Mouse (Mus musculus): ENCODE measurements around the gene Chit1. TPM values are rescaled to one million over a fixed set of nuclear protein-coding genes. Genes with fewer than 3 reads are reported as not detected.

Chit1 gene
- total RNA-seq, 4 experiments from 2014 or later = not detected

- no peak for DNase-seq (ENCODE audit: low spot score in 2 of 2)
Measured at GRCm38 (mm10) chr1:134142363-134142794, 31.3 kb downstream of the Chit1 start.

- DNase-seq (ENCODE audit: low spot score in 2 of 2) = no peak
Measured at GRCm38 (mm10) chr1:134146066-134146465, 35.0 kb downstream of the Chit1 start.

GRCm38 (mm10) chr1:134150076-134150475 lies 39.0 kb downstream of the Chit1 start:
- DNase-seq (ENCODE audit: low spot score in 2 of 2) = no peak

DNA sequence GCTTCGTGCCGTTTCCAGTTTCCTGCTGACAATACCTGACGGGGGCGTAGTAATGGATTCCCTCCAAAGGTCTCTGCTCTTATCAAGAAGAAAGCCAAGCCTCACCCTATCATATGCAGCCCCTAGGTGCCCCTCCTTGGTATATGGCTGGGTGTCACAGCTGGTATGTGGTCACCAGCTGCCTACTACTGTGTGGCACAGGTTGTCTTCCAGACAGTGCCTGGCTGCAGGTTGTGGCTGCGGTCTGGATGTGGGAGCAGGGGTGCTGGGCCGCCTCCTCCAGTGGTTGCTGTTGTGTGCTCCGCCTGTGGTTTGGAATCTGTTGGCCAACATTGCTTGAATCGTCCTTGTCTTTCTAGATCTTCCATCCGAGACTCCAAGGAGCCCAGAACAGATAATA lies 39.7 kb downstream of the Chit1 start:
- no peak for DNase-seq (ENCODE audit: low spot score in 2 of 2)

DNA sequence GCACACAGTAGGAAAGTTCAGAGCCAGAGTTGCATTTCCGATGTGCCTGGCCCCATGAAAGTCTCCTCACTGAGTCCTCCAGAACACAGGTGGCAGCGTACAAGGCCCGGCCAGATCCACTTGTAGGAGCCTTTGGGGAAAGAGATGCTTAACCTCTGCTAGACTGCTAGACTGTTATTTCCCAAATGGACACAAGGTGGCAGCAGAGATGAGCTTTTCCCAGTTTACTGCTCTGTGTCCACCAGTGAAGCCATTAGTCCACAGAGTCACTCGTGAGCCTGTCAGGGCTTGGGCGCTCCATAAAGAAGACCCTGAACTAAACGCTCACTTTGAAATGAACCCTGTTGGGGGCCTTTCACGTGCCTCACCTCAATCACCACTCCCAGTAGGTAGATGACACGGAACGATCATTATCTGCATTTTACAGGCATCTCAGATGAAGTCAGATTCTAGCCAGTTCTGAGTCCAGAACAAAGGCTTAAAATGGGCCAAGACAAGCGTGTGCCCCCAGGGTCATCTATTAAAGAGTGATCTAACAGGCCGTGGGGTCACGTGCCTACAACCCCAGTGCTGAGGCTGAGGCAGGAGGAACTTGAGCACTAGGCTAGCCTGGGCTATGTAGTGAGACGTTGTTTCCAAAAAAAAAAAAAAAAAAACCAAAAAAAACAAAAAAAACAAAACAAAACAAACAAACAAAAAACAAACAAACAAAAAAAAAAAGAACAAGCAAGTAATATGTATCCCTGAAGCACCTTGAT lies 40.8 kb downstream of the Chit1 start:
- DNase-seq (ENCODE audit: low spot score in 2 of 2) = peak; percentile 50 to 68

DNA sequence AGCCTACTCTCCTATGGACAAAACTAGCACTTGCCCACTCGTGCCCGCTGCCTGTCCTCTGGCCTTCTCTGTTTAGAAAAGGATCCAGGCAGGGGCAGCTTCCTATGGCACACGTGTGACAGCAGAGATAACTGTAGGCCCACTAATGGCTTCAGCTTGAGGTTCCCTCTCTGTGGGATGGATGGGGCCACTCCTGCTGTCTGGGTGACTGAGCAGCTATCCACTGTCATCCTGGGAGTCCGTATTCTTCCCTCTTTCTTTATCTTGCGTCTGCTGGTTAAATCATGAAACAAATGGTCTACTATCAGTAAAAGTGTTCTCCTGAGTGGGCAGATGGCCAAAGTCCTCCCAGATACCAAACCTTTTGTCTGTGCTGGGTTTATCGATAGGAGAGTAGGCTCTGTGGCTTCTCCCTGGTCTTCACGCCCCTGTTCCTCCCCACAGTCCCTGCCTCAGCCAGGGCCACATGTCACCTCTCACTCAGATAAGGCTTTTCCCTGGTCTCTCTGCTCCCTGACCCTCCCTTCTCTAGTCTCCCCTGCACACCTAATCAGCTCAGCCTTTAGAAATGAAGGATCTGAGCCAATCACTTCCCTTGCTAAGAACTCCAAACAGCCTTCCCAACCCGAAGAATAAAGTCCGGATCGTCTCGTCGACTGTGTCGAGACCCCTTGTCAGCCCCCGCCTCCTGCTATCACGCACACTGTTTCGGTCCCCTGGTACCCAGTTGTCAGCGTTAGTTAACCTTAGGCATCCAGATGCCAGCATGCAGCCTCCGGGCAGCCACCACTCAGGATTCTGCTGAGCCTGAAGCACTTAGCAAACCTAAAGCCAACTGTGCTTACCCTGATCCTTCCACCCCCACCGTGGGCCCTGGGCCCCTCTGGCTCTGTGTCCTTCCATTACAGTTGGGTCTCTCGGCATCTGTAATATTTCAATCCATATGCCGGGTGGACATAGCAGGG lies 41.9 kb downstream of the Chit1 start:
- no peak for DNase-seq (ENCODE audit: low spot score in 2 of 2)

- DNase-seq (ENCODE audit: low spot score in 2 of 2) = no peak
Measured at GRCm38 (mm10) chr1:134154121-134154520, 43.1 kb downstream of the Chit1 start.

DNA sequence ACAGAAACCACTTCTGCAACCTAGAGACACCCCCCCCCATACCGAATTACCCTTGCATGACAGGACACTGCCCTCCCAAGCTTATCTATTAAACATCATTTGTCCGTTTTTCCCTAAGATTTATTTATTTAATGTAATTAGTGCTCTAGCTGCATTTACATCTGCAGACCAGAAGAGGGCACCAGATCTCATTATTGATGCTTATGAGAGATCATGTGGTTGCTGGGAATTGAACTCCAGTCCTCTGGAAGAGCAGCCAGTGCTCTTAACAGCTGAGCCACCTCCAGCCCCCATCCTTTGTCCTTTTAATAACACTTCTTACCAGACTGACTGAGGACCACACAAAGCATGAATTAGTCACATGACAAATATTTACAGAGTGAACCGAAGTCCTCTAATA lies 43.6 kb downstream of the Chit1 start:
- DNase-seq (ENCODE audit: low spot score in 2 of 2) = no peak

DNA sequence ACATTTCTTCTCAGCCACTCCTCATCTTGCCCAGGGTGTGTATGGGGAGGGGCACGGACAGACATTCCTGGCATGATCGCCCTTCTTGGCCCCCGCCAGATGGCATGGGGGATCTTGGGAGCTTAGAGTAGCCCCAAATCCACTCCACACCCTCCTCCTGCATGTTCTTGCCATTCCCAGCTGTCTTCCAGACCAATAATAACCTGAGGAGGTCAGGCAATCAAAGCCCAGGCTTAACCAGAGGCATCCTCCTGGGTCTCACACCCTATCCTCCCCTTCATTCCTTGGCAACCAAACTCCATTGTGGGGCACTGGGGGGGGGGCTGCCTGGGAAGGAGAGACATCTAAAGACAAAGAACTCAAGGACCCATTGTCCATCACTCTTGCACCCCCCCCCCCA lies 49.4 kb downstream of the Chit1 start:
- no peak for DNase-seq (ENCODE audit: low spot score in 2 of 2)

- DNase-seq (ENCODE audit: low spot score in 2 of 2) = no peak
Measured at GRCm38 (mm10) chr1:134161399-134161798, 50.4 kb downstream of the Chit1 start.

DNA sequence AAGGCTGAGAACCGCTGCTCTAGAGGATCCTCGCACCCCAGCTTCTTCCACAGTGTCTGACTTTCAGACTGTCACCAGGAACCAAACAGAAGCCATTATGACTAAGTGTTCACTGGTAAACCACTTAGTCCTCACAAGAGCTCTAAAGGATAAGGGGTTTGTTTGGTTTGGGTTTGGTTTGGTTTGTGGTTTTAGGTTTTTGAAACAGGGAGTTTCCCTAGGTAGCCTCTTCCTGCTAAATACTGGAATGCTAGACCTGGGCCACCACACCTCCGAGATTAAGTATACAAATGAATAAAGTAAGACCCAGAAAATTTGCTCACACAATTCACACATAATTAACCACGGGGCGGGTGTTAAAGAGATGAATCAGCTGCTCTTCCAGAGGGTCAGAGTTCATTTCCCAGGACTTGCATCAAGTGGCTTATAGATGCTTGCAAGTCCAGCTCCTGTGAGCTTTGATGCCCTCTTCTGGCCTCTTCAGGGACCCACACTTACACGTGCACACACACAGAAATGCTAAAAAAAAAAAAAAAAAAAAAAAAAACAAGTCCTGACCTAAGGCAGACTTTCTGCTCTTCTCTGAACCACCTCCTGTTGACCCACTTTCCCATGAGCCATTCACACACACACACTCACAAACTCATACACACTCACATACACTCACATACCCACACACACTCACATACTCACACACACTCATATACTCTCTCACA lies 51.6 kb downstream of the Chit1 start:
- DNase-seq (ENCODE audit: low spot score in 2 of 2) = no peak

DNA sequence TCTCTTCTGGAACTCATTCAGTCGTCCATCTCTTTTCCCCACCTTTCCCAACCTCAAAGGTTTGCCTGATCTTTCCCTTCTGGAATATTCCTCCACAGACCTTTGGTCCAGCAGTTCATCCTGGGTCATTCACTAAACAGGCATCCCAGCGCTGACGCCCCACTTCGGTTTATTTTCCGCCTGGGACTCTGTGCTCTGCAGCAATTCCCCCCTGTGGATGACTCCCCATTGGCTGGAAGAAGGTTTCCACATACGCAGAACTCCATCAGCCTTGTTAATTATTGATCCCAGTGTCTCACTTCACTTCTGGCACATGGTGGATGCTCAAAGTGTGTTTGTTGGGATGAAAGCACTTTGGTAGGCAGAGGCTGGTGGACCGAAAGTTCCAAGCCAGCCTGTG lies 52.4 kb downstream of the Chit1 start:
- no peak for DNase-seq (ENCODE audit: low spot score in 2 of 2)

DNA sequence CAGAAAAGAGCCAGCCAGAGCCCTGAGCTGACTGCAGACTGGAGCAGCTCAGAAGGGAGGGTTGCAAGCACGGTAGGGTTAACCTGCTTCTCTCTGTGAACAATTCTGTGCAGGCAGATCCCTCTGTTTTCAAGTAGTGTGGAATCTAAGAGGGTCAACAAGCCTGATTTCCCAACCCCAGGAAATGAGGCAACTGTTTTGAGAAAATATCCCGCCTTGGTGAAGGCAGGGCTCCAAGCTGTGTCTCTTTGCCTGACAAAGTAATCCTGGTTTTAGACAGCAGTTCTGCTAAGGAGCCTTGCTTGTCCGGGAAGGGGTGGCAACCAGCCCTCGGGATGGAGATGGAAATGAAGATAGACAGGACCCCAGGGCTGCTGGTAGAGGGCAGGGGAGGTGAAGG lies 53.4 kb downstream of the Chit1 start:
- DNase-seq (ENCODE audit: low spot score in 2 of 2) = no peak

GRCm38 (mm10) chr1:134166547-134166946 lies 55.5 kb downstream of the Chit1 start:
- DNase-seq (ENCODE audit: low spot score in 2 of 2) = no peak

- peak in 1 of 2 experiments; percentile 27 for DNase-seq (ENCODE audit: low spot score in 2 of 2)
Measured at GRCm38 (mm10) chr1:134167416-134168305, 56.6 kb downstream of the Chit1 start.

GRCm38 (mm10) chr1:134168567-134168966 lies 57.5 kb downstream of the Chit1 start:
- no peak for DNase-seq (ENCODE audit: low spot score in 2 of 2)

GRCm38 (mm10) chr1:134168985-134169697 lies 58.1 kb downstream of the Chit1 start:
- DNase-seq (ENCODE audit: low spot score in 2 of 2) = no peak

GRCm38 (mm10) chr1:134173081-134173480 lies 62.0 kb downstream of the Chit1 start:
- no peak for DNase-seq (ENCODE audit: low spot score in 2 of 2)

GRCm38 (mm10) chr1:134177976-134178375 lies 66.9 kb downstream of the Chit1 start:
- no peak for DNase-seq (ENCODE audit: low spot score in 2 of 2)

DNA sequence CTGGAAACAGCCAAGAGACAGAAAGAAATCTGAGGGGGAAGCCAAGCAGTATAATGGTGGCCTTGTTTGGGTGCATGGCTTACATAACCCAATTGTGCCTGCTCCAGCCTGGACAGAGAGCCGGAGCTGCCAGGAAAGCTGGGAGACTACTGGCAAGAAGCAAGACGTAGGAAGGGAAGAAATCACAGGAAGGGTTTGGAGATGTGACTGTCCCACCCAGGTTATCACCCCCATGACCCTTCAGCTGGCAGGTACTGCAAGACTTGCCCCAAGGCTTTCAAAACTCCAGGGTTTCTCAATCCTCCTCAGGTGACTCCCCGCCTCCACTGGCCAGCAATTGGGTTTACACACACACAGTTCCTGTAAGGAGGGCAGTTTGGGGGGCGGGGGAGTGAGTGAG lies 71.0 kb downstream of the Chit1 start, which contains the start of gene Chil1:
Gene Chil1 (plus strand): TSS at position 152 of the 400 bp plus-strand sequence.
- peak in 1 of 2 experiments; percentile 16 for DNase-seq (ENCODE audit: low spot score in 2 of 2)

Measured in gastrocnemius, adult 8-10 months (tissue).